Mouse (Mus musculus): ENCODE results near the gene Gmnc.
A peak's percentile ranks its signal among the peaks of the same experiment; 100 is the strongest.

Gene Gmnc

GRCm38 (mm10) chr16:26991477-26992300, at the start of gene Gmnc:
Gene Gmnc, minus strand, starts transcription at chr16:26991652.
- peak; percentile 10 for DNase-seq

- no peak for DNase-seq
Measured at GRCm38 (mm10) chr16:27027281-27027680, 35.8 kb upstream of the Gmnc start.

DNA sequence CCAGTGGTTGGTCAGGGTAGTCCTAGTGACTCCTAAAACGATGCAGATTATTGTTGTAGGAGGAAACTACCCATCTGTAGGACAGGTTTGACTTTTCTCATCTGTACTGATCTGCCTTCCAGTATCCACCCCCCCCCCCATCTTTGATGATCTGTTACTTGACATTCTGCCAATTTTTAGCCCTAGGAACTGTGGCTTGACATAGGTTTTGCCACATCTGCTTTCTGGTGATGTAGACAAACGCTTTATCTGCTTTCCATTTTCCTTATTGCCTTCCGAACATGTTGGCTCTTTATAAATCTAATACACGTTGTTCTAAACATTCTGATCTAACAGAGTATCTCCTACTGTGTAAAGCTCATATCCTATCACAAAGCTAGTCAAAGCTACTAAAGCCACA, 34.8 kb upstream of the Gmnc start:
- no peak for DNase-seq

GRCm38 (mm10) chr16:27022746-27023145, 31.3 kb upstream of the Gmnc start:
- no peak for DNase-seq

GRCm38 (mm10) chr16:27017309-27017708, 25.9 kb upstream of the Gmnc start:
- DNase-seq: no peak

DNA sequence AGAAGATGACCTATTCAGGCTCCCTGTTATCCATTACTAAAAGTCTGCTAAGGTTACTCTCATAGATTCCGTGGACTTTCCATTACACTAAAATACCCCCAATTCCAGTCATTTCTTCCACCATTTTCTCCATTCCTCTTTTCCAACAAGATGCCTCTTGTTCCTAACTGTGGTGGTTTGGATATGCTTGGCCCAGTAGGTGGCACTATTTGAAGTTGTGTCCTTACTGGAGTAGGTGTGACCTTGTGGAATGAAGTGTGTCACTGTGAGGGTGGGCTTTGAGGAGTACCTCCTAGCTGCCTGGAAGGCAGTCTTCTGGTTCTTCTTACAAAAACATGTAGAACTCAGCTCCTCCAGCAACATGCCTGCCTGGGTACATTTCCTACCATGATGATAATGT, 11.3 kb upstream of the Gmnc start:
- no peak for DNase-seq

GRCm38 (mm10) chr16:26999563-26999962, 8.1 kb upstream of the Gmnc start:
- peak; percentile 11 for DNase-seq

DNA sequence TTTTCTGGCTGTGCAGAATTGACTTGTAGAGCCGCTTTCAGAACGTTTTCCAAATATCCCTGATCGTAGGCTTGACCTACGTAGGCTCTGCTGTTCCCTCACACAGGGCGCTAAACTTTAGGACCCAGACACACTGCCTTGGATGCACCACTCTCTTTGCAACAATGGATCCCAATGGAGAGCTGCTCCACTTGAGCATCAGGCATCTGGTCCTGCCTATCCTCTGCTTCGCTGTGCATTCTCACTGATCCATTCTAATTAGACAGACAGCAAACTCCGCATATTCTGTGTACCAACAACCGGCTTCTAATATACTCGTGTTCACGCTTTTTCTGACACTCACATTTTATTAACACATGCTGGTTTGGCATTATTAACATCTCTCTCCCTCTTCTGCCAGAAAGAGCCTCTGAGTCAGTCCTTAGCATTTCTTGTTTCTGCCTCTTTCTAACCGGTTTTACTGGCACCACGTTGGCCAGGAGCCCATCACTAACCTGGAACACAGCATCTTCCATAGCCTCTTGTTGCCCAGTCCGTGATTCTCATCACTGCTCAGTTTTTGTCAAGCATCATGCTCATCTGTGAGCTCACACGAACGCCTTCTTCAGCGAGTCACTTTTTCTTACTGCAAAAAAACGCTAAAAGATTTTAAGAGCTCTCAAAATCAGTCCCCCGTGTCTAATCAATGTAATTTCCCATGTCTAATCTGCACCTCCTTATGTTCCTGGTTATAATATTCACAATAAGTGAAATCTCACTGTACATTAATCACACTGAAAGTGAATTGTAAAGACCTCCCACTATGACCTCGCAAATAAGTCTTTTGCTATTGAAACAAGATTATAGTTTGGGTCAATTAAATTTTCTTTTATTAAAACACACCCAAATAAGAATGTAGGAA, 1.8 kb downstream of the Gmnc start:
- no peak for DNase-seq

GRCm38 (mm10) chr16:26988188-26988587, 3.3 kb downstream of the Gmnc start:
- DNase-seq: no peak

DNA sequence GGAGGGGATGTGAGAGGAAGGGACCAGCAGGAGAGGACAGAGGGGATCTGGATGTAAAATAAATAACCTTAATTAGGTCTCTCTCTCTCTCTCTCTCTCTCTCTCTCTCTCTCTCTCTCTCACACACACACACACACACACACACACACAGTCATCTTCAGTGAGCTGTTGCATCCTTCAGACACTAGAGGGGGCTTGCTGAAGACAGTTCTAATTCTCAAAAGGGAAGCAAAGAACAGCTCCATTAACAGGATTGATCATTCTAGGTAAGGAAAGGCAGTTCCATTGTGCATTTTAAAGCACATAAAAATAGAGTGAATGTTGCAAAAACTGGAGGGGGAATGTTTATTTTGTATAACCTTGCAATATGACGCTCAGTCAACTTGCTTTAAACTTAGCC, 5.7 kb downstream of the Gmnc start:
- DNase-seq: peak; percentile 22

DNA sequence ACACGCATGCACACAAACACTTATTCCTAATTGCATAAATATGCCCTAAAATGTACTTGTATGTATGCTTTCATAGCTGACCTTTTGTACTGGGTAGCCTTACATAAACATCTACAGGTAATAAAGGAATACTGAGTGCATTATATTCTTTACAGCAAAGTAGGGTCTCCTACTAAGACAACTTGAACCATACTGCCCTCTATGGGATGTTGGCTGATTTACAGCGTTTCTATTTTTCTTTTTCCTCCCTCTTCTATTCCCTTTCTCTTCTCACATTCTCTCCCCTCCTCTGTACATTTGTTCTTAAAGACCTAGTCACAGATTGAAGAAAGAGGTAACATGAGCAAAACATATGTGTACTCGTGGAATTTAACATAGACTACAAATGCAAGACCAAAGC, 9.3 kb downstream of the Gmnc start:
- peak; percentile 39 for DNase-seq

DNA sequence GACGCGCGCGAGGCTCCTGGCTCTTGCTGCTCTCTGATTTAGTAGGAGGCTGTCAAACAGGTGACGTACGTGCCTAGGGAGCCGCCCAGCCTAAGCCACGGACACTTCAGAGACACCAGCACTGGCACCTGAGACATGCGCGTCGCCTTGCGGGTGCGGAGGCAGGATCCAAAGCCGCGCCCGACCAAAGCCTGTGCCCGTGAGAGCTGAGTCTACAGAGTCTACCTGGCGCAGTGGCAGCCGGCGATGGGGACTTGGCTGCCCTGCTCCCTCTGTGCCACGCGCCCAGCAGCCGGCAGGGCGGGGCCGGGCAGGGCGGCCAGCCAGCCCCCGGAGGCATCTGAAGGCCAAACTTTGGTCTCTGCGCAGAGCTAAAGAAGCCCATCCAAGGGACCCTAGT, 23.5 kb downstream of the Gmnc start:
- peak; percentile 23 for DNase-seq

- no peak for DNase-seq
Measured at GRCm38 (mm10) chr16:26966830-26967229, 24.6 kb downstream of the Gmnc start.

DNA sequence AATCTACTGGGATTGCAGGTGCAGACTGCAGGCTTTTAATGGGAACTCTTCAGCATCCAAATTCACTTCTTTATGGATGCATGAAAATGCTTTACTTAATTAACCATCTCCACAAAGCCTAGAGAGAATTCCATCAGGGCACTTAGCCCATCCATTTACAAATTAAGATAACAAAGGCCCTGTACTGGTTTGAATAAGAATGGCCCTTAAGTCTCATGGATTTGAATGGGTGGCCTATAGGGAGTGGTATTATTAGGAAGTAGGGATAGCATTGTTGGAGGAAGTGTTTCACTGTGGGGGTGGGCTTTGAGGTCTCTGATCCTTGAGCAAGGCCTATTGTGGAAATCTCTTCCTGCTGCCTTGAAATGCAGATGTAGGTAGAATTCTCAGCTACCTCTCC, 29.5 kb downstream of the Gmnc start:
- no peak for DNase-seq

DNA sequence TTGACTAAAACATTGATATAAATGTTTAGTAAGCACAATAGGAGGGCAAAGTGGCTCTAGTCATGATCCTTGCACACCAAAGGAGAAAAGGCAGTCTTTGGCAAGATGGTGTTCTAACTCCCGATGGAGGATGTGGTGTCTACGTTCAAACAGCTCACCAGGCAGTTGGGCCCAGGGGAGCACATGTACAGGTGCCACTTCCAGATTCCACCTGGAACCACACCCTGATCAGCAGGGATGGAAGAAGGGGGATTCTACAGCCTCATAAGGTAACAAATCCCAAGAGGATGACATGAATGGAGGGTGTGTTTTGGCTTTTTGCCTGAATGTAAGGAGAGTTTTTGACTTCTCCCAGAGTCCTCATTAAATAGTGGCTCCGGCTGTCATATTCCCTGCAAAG, 39.9 kb downstream of the Gmnc start:
- no peak for DNase-seq

DNA sequence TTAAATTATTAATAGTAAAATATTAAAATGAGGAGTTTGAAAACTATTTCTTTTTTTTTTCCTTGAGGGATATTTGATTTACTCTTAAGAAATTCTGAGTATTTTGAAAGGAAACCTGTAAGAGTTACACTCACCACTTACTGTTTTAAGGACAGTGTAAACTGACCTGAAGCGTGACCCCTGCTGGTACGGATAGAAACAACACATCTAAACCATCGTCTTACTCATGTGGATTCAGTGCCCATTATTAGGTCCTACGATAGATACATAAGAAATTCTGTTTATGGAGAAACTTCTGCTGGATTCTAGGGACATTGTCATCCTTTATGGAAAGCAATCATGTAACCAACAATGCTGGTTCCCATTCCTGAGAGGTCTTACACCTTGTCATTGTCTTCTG, 41.2 kb downstream of the Gmnc start:
- DNase-seq: peak; percentile 5

DNA sequence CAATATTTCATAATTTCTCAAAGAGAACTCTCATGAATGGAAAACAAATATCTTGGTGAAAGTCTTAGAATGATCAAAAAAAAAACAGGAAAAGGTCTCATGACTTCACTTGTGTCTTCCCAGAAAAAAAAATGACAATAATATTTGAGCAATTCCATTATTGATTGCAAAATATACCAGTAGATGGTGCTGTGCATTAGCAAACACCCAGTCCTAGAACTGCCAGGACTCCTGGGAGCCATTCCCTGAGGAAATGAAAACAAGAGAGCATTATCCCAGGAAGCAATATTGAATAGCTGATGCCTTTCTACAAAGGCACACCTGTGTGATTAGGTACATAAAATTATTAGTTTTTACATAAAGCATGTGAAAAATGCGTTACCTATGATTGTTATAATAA, 87.5 kb downstream of the Gmnc start:
- peak; percentile 4 for DNase-seq

- DNase-seq: peak; percentile 7
Measured at GRCm38 (mm10) chr16:26901471-26901870, 90.0 kb downstream of the Gmnc start.

- DNase-seq: no peak
Measured at GRCm38 (mm10) chr16:26886337-26886736, 105.1 kb downstream of the Gmnc start.

- no peak for DNase-seq
Measured at GRCm38 (mm10) chr16:26876885-26877284, 114.6 kb downstream of the Gmnc start.

Data from embryo, embryonic 11 days (tissue).